Mouse (Mus musculus): Measurements from ENCODE around the gene Ccng2. TPM values are rescaled to one million over a fixed set of nuclear protein-coding genes. Genes with fewer than 3 reads are reported as not detected.

Ccng2 gene
- polyA plus RNA-seq, 1 experiment from 2014 or later, result 78.3 TPM

DNA sequence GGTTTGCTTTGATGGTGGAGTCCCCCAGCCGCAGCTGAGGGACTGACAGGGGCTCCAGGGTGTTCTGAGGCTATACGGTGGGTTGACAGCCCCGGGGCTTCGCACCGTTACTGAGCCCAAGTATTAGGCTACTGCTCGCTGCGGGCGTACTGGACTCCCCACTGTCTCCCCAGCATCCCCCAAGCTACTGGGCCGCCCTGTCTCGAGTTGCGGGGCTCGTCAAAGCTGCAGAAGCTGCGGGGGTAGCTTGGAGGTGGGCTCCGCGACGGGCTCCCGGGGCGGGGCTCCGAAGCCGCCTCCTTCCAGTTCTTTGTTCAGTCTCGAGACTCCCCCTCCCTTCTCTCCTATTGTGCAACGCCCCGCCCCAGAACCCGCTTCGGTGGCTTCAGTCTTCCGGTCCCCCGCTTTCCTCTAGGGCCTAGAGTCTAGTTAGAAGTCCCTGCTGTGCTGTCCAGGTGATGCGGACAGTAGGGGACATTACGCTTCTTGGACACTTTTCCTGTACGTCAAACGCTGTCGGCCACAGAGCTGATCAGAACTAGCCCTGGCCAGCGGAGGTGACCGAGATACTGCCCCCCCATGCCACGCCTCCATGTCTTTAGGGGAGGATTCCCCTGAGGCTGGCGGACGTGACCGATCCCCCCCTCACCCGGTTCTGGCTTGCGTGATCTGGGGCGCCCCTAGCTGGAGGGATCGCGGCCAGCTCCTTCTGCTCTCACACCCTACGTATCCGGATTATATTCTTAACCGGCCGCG is 972 bp downstream of the Ccng2 start:
- Histone ChIP-seq H3K4me2 (replicated peaks) (peak overlapping the region; percentile 62), H3K4me1 (replicated peaks; ENCODE audit: control insufficient read depth, insufficient read depth, low read length) (peaks cover 14% of the 10 kb centered on the region), H3K27me3 (ENCODE audit: control insufficient read depth, insufficient read depth, low read length) (no peaks in the 10 kb centered on the region), H3K36me3 (replicated peaks; ENCODE audit: control insufficient read depth, insufficient read depth) (peaks cover 33% of the 10 kb centered on the region), H3K4me3 (replicated peaks; ENCODE audit: low read length) (peak overlapping the region; percentile 72), H3K27ac (peak overlapping the region; percentile 92), H3K9me3 (ENCODE audit: control insufficient read depth, low read length) (no peaks in the 10 kb centered on the region), H3K9ac (peak overlapping the region; percentile 92)
- DNase-seq (ENCODE audit: low spot score), result peak; percentile 77
- WGBS, result under 1% methylated on average over 48 of the region's 48 CpGs
- ATAC-seq (ENCODE audit: low FRiP score), result peak; percentile 78

GRCm38 (mm10) chr5:93270095-93270494 is 3.0 kb downstream of the Ccng2 start:
- Histone ChIP-seq H3K27ac (no peak overlapping the region), H3K9ac (peak overlapping the region; percentile 92), H3K36me3 (replicated peaks; ENCODE audit: control insufficient read depth, insufficient read depth) (peaks cover 54% of the 10 kb centered on the region), H3K27me3 (ENCODE audit: control insufficient read depth, insufficient read depth, low read length) (no peaks in the 10 kb centered on the region), H3K4me3 (replicated peaks; ENCODE audit: low read length) (peak overlapping the region; percentile 72), H3K9me3 (ENCODE audit: control insufficient read depth, low read length) (no peaks in the 10 kb centered on the region), H3K4me1 (replicated peaks; ENCODE audit: control insufficient read depth, insufficient read depth, low read length) (peaks cover 14% of the 10 kb centered on the region), H3K4me2 (replicated peaks) (peak overlapping the region; percentile 62)
- WGBS, result 25% methylated on average over 7 of the region's 7 CpGs
- DNase-seq (ENCODE audit: low spot score) (no peak), ATAC-seq (ENCODE audit: low FRiP score) (no peak)

- H3K27ac ChIP-seq, result no peak overlapping the region
- H3K4me1 ChIP-seq (replicated peaks; ENCODE audit: control insufficient read depth, insufficient read depth, low read length), result peaks cover 14% of the 10 kb centered on the region
- ATAC-seq (ENCODE audit: low FRiP score) (no peak), DNase-seq (ENCODE audit: low spot score) (no peak)
- H3K27me3 ChIP-seq (ENCODE audit: control insufficient read depth, insufficient read depth, low read length), result no peaks in the 10 kb centered on the region
- H3K36me3 ChIP-seq (replicated peaks; ENCODE audit: control insufficient read depth, insufficient read depth), result peaks cover 60% of the 10 kb centered on the region
- H3K9ac ChIP-seq, result no peak overlapping the region
- no peaks in the 10 kb centered on the region for H3K9me3 ChIP-seq (ENCODE audit: control insufficient read depth, low read length)
- WGBS, result 96% methylated on average over 18 of the region's 18 CpGs
- no peak overlapping the region for H3K4me2 ChIP-seq (replicated peaks)
- no peak overlapping the region for H3K4me3 ChIP-seq (replicated peaks; ENCODE audit: low read length)
Measured at GRCm38 (mm10) chr5:93270721-93271120, 3.7 kb downstream of the Ccng2 start.

GRCm38 (mm10) chr5:93282446-93283107 is 15.5 kb downstream of the Ccng2 start:
- Histone ChIP-seq H3K4me1 (replicated peaks; ENCODE audit: control insufficient read depth, insufficient read depth, low read length) (no peaks in the 10 kb centered on the region), H3K4me3 (replicated peaks; ENCODE audit: low read length) (no peak overlapping the region), H3K36me3 (replicated peaks; ENCODE audit: control insufficient read depth, insufficient read depth) (peaks cover 10% of the 10 kb centered on the region), H3K27me3 (ENCODE audit: control insufficient read depth, insufficient read depth, low read length) (no peaks in the 10 kb centered on the region), H3K9ac (no peak overlapping the region), H3K9me3 (ENCODE audit: control insufficient read depth, low read length) (no peaks in the 10 kb centered on the region), H3K4me2 (replicated peaks) (no peak overlapping the region), H3K27ac (no peak overlapping the region)
- ATAC-seq (ENCODE audit: low FRiP score), result no peak
- WGBS, result 77% methylated on average over 14 of the region's 14 CpGs
- no peak for DNase-seq (ENCODE audit: low spot score)

GRCm38 (mm10) chr5:93283109-93283508 is 16.1 kb downstream of the Ccng2 start:
- Histone ChIP-seq H3K4me1 (replicated peaks; ENCODE audit: control insufficient read depth, insufficient read depth, low read length) (no peaks in the 10 kb centered on the region), H3K4me2 (replicated peaks) (no peak overlapping the region), H3K4me3 (replicated peaks; ENCODE audit: low read length) (no peak overlapping the region), H3K36me3 (replicated peaks; ENCODE audit: control insufficient read depth, insufficient read depth) (peaks cover 5% of the 10 kb centered on the region; the same call in 1 of the 2 replicates), H3K9ac (no peak overlapping the region), H3K27ac (no peak overlapping the region), H3K9me3 (ENCODE audit: control insufficient read depth, low read length) (no peaks in the 10 kb centered on the region), H3K27me3 (ENCODE audit: control insufficient read depth, insufficient read depth, low read length) (no peaks in the 10 kb centered on the region)
- WGBS, result 86% methylated on average over 7 of the region's 7 CpGs
- DNase-seq (ENCODE audit: low spot score) (no peak), ATAC-seq (ENCODE audit: low FRiP score) (no peak)

DNA sequence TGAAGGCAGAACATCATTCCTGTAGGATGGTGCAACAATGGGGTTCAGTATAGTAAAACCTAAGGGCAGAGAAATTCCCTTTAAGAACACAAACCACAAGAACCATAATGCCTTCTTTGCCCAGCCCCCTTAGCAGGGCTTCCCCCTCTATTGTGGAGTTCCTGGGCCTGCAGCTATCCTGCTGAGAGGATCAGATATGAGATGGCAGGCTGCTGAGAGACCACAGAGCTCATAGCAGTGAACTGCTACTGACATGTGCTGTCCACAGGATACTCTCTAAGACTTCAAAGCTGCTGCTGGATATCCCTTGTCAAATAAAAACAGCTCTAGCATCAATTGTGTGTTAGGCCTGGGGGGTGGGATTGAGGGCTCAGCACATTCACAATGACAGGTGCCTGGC is 21.5 kb downstream of the Ccng2 start:
- no peak overlapping the region for H3K4me2 ChIP-seq (replicated peaks)
- H3K9me3 ChIP-seq (ENCODE audit: control insufficient read depth, low read length), result peaks cover 3% of the 10 kb centered on the region; the same call in 1 of the 2 replicates
- H3K4me1 ChIP-seq (replicated peaks; ENCODE audit: control insufficient read depth, insufficient read depth, low read length), result no peaks in the 10 kb centered on the region
- no peak overlapping the region for H3K27ac ChIP-seq
- DNase-seq (ENCODE audit: low spot score) (no peak), ATAC-seq (ENCODE audit: low FRiP score) (no peak)
- H3K36me3 ChIP-seq (replicated peaks; ENCODE audit: control insufficient read depth, insufficient read depth), result no peaks in the 10 kb centered on the region
- H3K27me3 ChIP-seq (ENCODE audit: control insufficient read depth, insufficient read depth, low read length), result no peaks in the 10 kb centered on the region
- H3K9ac ChIP-seq, result no peak overlapping the region
- no peak overlapping the region for H3K4me3 ChIP-seq (replicated peaks; ENCODE audit: low read length)

DNA sequence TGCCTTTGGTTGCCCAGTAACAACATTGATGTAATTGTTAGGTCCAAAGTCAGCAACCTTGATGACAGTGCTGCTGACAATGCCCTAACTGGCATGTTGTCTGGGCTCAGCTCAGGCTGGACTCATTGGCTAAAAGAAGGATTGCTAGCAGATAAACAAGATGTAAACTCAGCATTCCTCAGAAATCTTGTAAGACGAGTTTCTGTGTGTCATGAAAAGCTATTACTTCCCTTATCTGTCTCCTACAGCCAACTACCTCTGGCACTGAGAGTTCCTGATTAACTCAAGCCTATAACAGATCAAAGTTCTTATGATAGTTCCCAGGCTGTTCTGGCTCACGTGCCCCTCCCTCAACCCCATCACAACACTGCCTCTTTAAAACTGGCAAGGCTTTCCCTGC is 23.2 kb downstream of the Ccng2 start:
- peaks cover 3% of the 10 kb centered on the region; the same call in 1 of the 2 replicates for H3K9me3 ChIP-seq (ENCODE audit: control insufficient read depth, low read length)
- H3K4me2 ChIP-seq (replicated peaks), result no peak overlapping the region
- H3K36me3 ChIP-seq (replicated peaks; ENCODE audit: control insufficient read depth, insufficient read depth), result no peaks in the 10 kb centered on the region
- ATAC-seq (ENCODE audit: low FRiP score), result no peak
- no peak overlapping the region for H3K4me3 ChIP-seq (replicated peaks; ENCODE audit: low read length)
- H3K27me3 ChIP-seq (ENCODE audit: control insufficient read depth, insufficient read depth, low read length), result no peaks in the 10 kb centered on the region
- WGBS, result 70% methylated on average over 2 of the region's 2 CpGs
- H3K27ac ChIP-seq, result no peak overlapping the region
- no peak for DNase-seq (ENCODE audit: low spot score)
- H3K4me1 ChIP-seq (replicated peaks; ENCODE audit: control insufficient read depth, insufficient read depth, low read length), result no peaks in the 10 kb centered on the region
- no peak overlapping the region for H3K9ac ChIP-seq

GRCm38 (mm10) chr5:93296341-93296746 is 29.3 kb downstream of the Ccng2 start:
- Histone ChIP-seq H3K36me3 (replicated peaks; ENCODE audit: control insufficient read depth, insufficient read depth) (no peaks in the 10 kb centered on the region), H3K9me3 (ENCODE audit: control insufficient read depth, low read length) (peaks cover 3% of the 10 kb centered on the region; the same call in 1 of the 2 replicates), H3K4me1 (replicated peaks; ENCODE audit: control insufficient read depth, insufficient read depth, low read length) (no peaks in the 10 kb centered on the region), H3K4me2 (replicated peaks) (no peak overlapping the region), H3K4me3 (replicated peaks; ENCODE audit: low read length) (no peak overlapping the region), H3K27ac (no peak overlapping the region), H3K9ac (no peak overlapping the region), H3K27me3 (ENCODE audit: control insufficient read depth, insufficient read depth, low read length) (no peaks in the 10 kb centered on the region)
- ATAC-seq (ENCODE audit: low FRiP score) (no peak), DNase-seq (ENCODE audit: low spot score) (no peak)
- WGBS, result 84% methylated on average over 5 of the region's 5 CpGs

GRCm38 (mm10) chr5:93296754-93297153 is 29.7 kb downstream of the Ccng2 start:
- no peak overlapping the region for H3K4me3 ChIP-seq (replicated peaks; ENCODE audit: low read length)
- peaks cover 3% of the 10 kb centered on the region; the same call in 1 of the 2 replicates for H3K9me3 ChIP-seq (ENCODE audit: control insufficient read depth, low read length)
- DNase-seq (ENCODE audit: low spot score) (no peak), ATAC-seq (ENCODE audit: low FRiP score) (no peak)
- no peak overlapping the region for H3K9ac ChIP-seq
- H3K4me2 ChIP-seq (replicated peaks), result no peak overlapping the region
- H3K27me3 ChIP-seq (ENCODE audit: control insufficient read depth, insufficient read depth, low read length), result no peaks in the 10 kb centered on the region
- H3K4me1 ChIP-seq (replicated peaks; ENCODE audit: control insufficient read depth, insufficient read depth, low read length), result no peaks in the 10 kb centered on the region
- 81% methylated on average over 4 of the region's 4 CpGs for WGBS
- H3K36me3 ChIP-seq (replicated peaks; ENCODE audit: control insufficient read depth, insufficient read depth), result no peaks in the 10 kb centered on the region
- no peak overlapping the region for H3K27ac ChIP-seq
